Mouse (Mus musculus): Measurements from ENCODE around the gene Myl12a. TPM values are rescaled to one million over a fixed set of nuclear protein-coding genes. Genes with fewer than 3 reads are reported as not detected.

The Myl12a gene
- total RNA-seq (2021) = 231 and 295 TPM in 2 replicates
- long read RNA-seq, transcript Myl12a-206 (4 exons, 1,937 nt) = major isoform, 191 of 212 reads
- long read RNA-seq, partial matches to known transcripts = 16 of 212 reads
- long read RNA-seq, other reads (novel, unspliced or antisense) = 3 of 212 reads

DNA sequence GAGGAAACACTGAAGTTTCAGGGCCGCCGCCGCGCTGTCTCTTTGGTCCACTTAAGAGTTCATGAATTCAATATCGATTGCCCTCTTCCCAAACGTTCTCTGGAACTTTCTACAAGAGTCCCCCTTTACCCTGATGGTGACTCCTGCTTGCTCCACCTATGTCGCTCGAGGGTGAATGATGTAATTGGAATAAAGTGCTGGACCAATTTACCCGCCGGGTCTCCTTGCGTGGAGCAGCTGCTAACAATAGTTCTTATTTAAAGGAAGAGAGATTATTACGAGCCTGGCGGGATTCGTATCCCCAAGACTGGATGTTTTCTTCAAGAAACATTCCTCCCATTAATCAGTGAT lies at the start of gene Myl12a:
TSS of gene Myl12a (minus strand) at position 135 of the 351 bp plus-strand sequence.
- DNase-seq = no peak

DNA sequence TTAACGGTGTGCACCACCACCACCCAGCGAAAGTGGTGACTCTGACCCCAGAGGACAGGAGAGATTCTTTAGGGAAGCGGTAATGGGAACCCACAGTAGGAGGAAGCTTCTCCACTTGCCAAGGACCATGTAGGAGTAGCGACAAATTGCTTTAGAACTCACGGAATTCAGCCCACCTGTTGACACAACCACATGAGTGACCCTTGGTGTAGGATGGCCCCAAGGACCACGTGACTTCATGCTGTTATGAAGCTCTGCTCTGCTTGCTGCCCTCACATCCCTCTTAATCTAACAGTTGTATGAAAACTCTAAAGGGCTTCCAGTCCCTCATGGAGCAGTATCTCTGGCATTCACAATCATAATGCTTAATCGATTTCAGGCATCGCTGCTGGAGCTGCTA lies 46.6 kb upstream of the Myl12a start:
- DNase-seq = no peak

DNA sequence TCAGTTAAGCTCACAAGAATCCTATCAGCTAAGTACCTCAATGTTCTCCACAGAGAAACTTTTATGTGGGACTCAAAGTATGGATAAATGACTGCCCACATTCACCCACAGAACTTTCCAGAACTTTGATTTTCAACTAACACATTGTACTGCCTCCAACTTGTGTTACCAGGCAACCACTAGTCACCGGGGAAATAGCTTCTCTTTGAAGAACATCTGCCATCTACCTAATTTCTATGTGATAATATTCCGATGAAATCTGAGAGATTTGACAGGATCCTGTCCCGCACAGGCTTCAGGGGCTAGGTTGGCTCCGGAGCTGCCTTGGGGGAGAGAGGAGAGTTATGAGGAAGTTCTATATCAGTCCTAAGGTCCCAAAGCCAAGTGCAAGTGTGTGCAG lies 44.2 kb upstream of the Myl12a start:
- no peak for DNase-seq

DNA sequence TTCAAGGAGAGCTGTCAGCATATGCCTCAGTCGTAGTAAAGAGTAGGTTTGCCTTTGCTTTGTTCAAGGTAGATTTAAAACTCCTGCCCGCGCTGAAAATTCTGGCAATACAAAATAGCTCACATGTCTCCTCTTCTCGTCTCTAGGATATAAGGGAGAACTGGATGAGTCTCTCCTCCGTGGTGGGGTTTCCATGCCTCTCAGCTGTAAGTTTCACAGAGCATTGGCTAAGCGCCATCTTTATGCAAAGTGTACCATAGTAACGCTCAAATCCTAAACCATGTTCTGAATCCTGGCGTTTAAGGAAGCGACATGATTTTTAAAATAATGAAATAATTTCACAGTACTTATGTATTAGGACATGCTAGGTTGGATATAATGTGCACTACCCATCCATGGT lies 42.9 kb upstream of the Myl12a start:
- DNase-seq = no peak

DNA sequence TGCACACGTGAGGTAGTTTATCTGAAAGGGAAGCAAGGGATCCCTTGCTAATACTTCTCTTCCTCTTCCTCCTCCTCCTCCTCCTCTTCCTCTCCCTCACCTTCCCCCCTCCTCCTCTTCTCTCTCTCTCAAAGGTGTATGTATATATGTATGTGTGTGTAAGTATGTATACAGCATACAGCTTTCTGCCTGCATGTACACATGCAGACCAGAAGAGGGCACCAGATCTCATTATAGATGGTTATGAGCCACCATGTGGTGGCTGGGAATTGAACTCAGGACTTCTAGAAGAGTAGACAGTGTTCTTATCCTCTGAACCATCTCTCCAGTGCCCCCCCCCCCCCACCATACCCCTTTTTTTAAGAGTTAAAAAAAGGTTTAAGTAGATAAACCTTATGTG lies 40.0 kb upstream of the Myl12a start:
- DNase-seq = no peak

DNA sequence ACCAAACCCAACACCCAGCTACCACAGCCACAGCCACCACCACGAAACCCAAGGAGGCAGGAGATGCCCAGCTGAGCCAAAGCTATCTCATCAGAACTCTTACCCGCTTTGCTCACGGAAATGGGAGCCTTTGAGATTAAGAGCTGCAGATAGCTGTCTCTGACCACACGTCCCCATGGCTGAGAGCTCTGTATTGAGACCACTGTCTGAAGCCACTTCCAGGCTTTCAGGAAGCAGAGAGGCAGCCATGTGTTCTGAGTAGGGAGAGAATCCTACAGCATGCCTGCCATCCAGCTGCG lies 37.9 kb upstream of the Myl12a start:
- no peak for DNase-seq

DNA sequence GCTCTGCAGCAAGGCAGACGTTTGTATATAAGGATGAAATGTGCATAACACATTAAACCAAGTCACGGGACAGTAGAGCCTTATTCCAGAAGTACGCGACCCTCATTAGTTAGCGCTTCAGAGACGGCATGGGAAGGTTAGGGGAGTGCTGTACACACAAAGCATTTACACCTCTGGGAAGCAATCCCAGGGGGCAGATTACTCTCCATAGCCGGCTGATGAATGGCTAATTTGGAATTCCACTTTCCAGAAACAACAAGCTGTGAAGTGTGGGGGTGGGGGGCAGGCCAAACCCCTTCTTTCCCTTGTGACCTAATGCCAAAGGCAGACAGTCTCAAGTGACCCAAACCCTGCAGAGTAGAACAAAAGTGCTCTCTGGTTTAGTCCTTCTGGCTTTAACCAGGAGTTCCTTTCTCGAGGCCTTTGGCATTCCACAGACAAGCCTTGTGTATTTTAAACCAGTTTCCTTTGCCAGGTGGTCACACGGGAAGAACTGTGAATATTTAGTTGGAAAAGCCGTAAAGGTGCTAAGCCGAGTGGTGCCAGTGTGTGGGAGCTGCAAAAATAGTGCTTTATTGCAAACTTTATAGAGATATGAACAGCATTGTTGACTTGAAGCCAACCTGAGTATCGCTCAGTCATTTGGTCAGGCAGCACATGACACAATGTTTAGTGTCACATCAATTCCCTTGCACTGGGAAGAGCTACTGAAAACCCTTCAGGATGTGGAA lies 37.3 kb upstream of the Myl12a start:
- no peak for DNase-seq

DNA sequence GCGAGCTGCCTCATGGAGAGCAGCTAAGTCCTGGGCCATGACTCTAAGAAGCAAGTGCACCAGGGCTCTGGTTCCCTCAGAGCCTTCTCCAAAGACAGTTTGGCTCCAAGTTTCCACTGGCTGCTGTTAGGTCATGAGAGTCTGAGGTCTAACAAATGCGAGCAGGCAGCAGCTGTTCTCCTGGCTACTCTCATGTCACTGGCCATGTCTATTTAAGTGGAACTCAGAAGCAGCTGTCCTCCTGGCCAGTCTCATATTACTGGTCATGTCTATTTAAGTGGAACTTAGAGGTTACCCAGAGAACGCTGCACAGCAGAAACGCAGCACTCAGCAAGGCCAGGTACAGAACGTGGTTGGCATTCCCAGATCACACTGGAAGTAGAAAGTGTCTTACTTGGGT lies 36.1 kb upstream of the Myl12a start:
- no peak for DNase-seq

DNA sequence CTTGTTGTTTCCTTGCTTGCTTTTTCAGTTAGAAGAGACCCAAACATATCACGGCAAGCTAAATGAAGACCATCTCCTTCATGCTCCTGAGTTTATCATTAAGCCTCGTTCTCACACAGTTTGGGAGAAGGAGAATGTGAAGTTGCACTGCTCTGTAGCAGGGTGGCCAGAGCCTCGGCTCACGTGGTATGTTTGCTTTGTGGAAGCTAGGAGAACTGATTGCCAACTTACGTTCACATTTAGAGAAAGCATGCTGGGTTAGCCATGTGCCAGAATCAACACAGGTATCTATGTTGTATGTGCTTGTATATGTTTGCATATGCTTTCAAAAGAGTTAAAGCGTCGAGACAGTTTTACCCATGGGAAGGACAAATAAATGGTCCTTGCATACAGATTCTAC lies 34.5 kb upstream of the Myl12a start:
- no peak for DNase-seq

DNA sequence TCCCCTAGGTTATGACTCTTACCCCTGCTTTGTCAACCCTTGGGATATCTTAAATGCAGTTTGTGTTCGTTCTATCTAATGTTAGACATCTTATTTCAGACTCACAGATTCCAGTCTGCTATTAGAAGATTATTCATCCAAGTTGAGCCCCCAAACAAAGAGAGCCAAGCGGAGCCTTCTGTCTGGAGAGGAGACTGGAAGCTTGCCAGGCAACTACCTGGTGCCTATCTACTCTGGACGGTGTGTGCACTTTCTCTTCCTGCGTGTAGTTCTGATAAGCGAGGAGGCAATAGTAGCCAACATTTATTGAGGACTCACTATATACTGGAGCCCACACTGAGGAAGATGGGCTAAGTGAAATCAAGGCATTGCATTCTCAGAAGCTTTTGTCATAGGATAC lies 31.8 kb upstream of the Myl12a start:
- DNase-seq = no peak

DNA sequence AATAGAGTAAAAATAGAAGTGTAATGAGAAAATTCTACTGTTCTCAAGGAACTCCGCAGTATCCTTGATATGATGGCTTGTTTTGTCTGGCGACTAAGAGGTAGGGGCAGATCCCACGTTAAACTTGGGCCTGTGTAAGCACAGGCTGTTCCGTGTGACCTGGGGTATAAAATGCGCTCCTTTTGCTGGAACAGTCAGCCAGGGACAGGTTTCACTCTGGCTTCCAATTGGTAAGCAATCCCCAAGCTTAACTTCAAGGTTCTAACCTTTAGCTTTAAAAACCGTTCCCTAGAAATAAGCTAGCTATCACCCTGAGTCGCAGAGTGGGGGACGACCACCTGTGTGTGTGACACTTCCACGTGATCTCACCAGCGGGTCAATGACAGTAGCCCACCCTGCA lies 30.0 kb upstream of the Myl12a start:
- no peak for DNase-seq

DNA sequence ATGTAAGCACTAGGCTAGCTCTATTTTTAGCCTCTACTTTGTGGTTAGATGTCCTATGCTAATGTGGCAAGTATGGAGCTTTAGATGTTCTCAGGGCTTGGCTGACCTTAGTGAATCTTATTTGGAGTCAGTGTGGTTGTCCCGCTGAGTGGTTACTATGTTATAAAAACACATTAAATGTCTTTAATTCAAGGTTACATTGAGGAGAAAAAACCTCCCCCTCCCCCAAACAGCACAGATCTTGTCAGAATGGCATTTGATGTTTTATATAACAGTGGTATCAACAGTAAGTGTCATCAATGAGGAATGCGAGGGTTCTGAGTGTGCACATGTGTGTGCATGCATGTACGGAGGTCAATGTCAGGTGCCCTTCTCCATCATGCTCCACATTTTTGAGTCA lies 24.5 kb upstream of the Myl12a start:
- DNase-seq = no peak

DNA sequence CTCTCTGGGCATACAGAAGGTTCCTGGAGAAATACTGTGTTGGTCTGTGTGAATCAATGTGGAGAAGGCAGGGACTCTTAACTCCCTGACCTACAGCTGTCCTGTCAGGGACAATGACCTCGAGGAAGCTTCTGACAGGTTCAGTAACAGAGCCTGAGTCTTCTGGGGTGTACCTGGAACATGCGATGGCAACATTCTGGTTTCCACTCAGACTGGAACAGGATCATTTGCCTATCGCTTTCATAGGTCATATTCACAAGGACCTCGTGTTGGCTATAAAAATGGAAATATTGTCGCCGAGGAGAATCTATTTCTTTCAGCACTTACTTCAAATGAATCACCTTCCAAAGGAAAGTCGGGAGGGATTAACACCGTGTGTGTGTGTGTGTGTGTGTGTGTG lies 23.2 kb upstream of the Myl12a start:
- DNase-seq = no peak

DNA sequence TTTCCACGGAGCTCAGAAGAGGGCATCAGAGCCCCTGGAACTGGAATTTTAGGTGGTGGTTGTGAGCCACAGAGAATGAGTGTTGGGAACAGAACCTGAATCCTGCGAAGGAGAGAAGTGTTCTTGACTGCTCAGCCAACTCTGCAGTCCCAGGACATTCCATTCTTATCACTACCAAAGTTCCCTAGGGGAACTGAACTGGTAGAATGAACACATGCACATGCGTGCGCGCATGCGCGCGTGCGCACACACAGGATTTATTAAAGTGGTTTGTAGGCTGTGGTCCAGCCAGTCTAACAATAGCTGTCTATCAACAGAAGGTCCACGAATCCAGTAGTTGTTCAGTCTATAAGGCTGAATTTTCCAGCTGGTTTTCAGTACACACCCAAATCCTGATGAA lies 21.4 kb upstream of the Myl12a start:
- DNase-seq = no peak

DNA sequence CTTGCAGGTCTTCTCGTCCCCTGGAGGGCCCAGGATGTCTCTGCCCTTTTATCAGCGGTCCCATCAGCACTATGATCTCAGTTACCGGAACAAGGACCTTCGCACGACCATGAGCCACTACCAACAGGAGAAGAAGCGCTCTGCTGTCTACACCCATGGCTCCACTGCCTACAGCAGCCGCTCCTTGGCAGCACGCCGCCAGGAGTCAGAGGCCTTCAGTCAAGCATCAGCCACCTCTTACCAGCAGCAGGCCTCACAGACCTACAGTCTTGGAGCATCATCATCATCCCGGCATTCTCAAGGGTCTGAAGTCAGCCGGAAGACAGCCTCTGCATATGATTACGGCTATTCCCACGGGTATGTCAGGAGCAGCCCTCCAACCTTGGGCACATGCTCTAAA lies 20.2 kb upstream of the Myl12a start:
- DNase-seq = no peak

DNA sequence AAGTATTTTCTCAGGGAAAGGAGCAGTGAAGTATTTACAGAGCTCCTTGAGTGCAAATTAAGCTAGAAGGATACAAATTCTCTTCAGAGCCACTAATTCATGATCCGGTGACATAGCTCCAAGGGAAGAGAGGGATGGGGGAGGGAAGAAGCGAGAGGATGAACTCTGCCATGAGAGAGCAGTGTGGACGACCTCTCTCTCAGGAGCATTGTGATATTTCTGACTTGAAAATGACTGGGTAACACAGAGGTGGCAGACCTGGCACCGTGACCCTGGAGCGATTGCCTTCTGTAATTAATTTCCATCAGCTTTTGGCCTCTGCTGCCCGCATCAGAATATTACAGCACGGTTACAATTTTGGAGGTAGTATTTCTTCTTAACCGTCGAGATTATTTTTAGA lies 17.2 kb upstream of the Myl12a start:
- no peak for DNase-seq

DNA sequence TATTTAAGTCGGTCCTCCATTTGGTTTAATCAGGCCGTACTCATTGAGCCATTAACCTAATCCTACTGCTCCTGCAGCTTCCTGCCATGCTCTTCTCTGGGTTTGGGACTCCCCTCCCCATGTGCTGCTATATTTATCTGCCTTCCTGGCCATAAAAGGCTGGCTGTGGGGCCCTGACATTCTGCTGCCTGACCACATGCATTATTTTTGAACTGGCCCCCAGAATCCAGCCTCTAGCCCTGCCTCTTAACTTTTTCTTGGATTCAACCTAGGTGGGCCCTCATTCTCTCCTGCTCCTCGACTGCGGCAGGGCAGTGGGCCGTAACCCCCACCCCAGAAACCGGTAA lies 16.6 kb upstream of the Myl12a start:
- no peak for DNase-seq

DNA sequence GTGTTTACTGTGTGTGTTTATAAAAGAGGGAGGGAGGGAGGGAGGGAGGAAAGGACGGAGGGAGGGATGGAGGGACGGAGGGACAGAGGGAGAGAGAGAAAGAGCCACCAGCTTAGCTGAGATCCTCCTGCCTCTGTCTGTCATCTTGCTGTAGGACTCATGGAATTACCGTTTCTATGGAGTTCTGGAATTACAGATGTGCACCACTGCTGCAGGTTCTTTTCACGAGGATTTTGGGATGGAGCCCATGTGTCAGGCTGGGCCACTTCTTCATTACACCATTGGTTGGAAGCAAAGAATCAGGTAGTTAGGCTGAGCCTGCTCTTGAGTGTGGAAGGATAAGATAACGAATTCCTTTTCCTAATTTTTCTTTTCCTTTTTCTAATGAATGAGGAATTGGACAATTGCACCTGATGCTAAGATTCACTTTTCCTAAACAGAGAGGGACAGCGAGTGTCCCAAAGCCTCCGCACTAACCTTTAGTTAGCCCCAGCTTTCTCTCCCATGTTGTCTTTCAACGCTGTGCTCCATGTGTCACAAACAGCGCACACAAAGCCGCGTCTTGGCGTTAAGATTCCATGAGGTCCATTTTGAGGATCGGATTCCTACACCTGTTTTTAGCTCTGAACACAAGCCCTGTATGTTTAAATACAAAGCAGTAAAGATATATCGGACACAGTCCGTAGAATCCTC lies 16.1 kb upstream of the Myl12a start:
- DNase-seq = no peak

DNA sequence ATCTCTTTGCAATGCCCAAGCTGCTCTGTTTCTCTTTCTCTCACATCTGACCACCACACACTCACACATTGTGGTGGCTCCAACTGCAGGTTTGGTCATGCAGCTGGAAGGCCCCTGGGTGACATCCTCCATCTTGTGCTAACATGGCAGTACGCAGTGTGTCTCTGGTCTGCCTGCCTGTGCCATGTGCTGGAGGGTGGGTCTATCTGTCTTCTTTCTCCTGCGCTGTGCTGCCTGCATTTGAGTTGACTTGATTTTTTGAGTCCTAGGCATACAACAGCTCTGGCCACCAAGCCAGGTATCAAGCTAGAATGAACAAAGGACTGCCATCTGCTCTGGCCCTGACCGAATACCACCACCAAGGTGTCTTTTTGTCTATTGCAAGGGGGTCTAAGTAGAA lies 15.5 kb upstream of the Myl12a start:
- no peak for DNase-seq

DNA sequence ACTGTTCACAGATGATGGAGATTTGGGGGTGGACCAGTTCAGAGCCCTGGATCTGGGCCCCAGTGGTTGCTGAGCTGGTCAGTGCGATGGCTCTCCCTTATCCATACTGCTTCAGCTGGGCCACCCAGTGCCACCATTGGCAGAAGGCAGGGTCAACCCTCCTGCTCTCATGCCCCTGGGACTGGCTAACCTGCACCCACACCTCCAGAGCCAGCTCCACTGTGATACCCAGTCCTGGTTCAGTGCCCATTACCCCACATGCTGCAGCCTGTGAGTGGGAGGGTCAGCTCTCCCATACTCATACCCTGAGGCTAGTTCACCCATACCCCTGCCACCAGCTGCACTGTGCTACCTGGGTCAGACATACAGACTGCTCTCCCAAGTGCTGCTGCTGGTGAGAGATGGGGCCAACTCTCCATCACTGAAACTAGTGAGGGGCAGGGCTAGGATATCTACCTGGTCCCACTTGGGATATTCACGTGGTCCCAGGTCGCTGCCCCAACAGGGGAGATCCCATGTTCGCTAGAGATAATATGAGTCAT lies 14.8 kb upstream of the Myl12a start:
- no peak for DNase-seq

DNA sequence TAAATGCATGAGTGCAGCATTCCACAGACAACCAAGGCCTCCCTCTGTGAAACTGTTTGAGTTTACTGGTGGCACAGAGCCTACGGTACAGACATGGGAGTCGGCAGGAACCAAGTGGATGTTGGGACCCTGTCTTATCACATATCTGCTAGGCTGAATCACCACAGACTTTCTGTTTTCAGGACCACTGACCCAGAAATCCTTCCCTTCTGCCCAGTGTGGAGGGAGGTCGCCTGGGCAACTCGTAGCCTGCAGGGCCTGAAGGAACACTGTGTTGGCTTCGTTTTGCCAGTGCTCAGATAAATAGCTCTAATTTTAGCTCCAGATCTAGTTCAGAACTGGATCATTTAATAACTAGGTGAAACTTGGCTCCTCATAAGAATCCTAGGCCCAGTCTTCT lies 12.2 kb upstream of the Myl12a start:
- no peak for DNase-seq

DNA sequence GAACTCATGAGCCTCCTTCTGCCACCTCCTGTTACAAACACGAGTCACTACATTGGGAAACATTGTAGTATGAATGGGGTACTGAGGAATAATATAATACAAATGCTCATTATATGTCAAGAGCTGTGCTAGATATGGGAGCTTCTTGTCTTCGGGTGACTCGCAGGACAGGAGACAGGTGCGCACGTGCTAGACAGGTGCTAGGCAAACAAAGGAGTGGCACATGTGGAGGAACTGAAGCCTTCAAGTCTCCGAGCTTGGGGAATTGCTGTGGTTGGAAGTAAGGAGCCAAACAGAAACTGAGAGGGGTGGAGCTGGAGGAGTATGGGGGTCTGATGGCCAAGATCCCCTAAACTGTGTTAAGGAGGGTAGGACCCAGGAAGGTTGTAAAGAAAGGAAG lies 10.4 kb upstream of the Myl12a start:
- DNase-seq = no peak

DNA sequence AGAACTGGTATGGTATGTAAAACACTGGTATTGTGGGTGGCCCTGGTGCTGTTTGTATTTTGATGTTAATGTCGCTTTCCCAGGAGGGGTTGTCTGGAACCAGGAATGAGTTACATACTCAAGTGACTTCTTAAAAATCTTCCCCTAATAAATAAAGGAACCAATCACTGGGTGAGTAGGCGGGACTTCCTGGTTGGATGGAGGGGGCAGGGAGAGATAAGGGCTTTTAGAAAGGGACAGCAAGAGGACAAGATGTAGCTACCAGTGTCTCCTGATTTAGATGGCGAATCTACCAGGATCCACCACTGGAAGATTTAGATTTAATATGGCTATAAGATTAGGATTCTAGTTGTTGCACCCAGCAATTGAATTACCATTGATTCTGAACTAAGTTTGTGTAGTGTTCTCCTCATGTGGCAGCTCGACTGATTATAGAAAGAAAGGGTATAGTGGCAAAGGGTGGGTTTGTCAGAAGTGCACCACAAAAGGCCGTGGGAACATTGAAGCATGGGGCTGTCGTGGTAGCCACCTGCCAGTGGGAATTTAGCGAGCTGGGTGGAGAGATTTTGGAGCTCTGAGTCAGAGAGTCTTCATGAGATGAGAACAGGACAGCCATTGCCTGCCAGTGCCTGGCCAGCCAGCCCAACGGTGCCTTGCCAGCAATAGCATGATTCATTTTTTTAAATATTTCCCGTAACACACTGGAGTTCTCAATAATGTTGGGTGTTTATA lies 9.4 kb upstream of the Myl12a start:
- no peak for DNase-seq
